Mouse (Mus musculus) urinary bladder, postnatal 10 days (tissue): ENCODE results near the gene Nup43.
A peak's percentile ranks its signal among the peaks of the same experiment; 100 is the strongest.

Source experiments
- DNase-seq: peaks from one replicate; pipeline ENCODE4 v3.0.0; 2022; ENCODE audit warnings: low spot score

The Nup43 gene

DNA sequence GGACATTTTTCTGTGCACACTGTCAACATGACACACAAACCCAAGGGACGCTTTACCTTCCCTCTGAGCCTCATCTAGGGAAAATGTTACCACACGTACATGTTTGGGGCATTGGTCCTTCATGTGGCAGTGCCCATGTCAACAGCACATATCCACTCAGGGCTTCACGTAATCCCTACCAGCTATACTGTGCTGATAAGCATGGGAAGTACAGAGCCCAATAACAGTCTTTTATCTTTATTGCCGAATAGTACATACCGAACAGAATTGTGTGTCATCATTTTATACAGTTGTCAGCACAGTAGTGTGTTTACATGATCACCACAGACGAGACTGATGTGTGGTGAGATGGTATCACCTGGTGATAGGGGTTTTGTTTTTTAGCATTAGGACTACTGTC is 19.6 kb downstream of the Nup43 start:
- DNase-seq, result no peak

DNA sequence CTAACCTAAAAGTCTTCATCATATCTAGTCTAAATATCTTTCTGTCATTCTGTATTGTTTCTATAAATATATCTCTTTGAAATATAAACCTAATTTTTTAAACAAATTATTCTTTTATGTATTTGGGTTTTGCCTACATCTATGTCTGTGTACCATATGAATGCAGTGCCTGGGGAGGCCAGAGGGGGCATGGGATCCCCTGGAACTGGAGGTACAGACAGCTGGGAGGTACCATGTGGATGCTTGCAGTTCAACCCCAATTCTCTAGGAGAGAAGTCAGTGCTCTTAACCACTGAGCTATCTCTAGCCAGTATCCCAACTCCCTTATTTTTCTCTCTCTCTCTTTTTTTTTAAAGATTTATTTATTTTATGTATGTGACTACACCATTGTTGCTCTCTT is 28.0 kb downstream of the Nup43 start:
- no peak for DNase-seq

- no peak for DNase-seq
These were observed 32.8 kb downstream of the Nup43 start for GRCm38 (mm10) chr10:7700120-7700519.

GRCm38 (mm10) chr10:7702586-7702985 is 35.3 kb downstream of the Nup43 start:
- no peak for DNase-seq

DNA sequence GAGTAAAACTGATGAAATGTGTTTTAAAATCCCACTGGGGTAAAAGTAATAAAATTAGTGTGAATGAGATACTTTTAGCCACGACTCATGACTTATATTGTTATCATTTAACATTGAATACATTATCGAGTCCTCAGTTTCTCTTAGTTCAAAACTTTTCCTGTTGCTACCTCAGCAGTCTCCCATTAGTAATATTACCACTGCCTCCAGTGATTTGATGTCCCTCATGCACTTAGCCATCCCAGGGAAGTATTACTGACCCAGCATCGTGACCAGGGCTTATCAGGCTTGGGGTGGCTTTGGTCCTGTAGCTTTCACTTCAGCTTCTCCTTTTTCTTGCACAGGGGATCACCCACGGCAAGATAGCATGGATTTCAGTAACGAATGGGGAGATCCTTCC is 42.8 kb downstream of the Nup43 start:
- DNase-seq, result no peak

- no peak for DNase-seq
These were observed 45.2 kb downstream of the Nup43 start for GRCm38 (mm10) chr10:7712506-7712905.

DNA sequence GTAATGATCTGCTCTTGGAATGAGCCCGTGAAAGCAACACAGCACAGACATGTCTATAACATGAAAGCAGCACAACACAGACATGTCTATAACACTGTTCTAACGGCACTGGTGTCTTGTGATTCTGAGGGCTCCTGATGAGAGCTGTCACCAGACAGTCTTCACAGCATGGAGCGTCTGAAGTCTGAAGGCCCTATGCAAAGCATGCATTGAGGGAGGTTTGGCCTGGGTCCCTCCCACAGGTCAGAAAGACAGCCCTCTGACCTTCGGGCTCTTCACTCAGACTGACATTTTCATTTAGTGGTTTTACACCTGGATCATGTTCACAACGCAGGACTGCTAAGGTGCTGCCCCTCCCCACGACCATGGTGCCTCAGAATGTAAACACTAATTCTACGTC is 47.8 kb downstream of the Nup43 start:
- DNase-seq, result no peak

DNA sequence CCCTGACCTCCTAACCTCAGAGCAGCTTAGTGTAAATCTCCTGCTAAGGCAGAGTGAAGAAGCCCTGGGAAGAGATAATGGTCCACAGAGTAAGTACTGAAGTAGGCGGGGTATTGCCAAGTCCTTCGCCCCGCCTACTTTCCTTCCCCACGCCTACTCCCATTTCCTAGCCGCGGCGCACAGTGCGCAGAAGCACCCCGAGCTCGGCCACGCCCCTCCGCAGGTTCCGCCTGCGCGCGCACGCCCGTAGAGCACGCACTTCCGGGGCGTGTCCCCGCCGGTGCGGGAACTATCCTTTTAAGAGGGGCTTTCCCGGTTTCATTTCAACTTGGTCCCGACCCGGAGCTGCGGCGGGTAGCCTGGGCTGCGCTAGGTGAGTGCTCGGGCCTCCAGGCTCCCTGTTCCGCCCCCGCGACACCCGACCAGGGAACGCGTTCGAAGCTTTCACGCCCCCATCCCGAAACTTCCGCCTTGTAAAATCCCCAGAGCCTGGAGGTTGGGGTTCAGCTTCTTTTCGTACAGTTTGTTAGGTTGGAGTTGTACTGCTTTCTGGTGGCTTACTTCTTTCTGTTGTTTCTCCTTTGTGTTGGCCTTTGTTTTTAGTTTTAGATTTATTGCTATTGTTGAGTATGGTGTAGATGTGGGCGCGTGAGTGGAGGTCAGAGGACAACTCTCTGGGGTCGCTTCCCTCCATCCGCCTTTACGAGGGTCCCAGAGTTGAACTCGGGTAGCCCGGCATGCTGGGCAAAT is 58.6 kb downstream of the Nup43 start, which contains the start of gene Katna1:
Katna1 (plus strand) TSS at position 250 of the 750 bp plus-strand sequence.
- DNase-seq, result peak; percentile 74

DNA sequence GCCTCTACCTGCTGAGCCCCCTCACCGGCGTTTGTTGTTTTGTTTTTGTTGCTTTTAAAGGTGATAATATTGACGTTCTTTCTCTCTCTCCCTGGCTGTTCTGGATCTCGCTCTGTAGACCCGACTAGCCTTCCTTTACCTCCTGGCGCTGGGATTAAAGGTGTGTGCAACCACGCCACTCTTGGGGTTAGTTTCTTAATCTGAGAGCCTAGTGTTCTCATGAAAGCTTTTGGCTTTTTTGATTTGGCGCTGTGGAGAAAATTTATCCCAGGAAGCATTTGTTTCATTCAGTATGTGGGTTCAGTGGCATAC is 59.2 kb downstream of the Nup43 start:
- no peak for DNase-seq

DNA sequence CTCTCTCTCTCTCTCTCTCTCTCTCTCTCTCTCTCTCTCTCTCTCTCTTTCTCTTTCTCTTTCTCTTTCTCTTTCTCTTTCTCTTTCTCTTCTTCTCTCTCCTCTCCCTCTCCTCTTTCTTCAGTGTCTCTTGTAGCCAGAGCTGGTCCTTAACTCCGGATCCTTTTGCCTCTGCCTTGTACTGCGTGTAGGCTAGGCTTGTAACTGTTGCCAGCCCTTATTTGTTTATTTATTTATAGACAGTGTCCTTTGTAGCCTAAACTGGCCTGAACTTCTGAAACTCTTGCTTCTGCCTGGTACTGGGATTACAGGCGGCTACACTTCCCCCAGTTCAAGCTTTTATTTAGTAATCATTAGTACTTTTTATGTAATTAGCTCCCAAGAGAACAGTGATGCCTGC is 59.7 kb downstream of the Nup43 start:
- DNase-seq, result no peak
